Mouse (Mus musculus): ENCODE results near the gene Haus8. TPM values are rescaled to one million over a fixed set of nuclear protein-coding genes. Genes with fewer than 3 reads are reported as not detected.
"Not testable (repeated sequence)": the region's sequence is repeated elsewhere in the genome, so short reads cannot be mapped to it uniquely, and the experiment has no call there.

The Haus8 gene
- polyA plus RNA-seq (2014; fragmentation: Nextera tagmentation; extraction: Ambion mirVana), result 51.5 and 64.2 TPM in 2 replicates

GRCm38 (mm10) chr8:71272286-71273150, at the start of gene Haus8, which contains the start of gene Myo9b:
TSS of gene Haus8 (minus strand) at chr8:71272934.
TSS of gene Myo9b (plus strand) at chr8:71272714.
- Histone ChIP-seq H3K9me3 (replicated peaks; ENCODE audit: control insufficient read depth, low read length) (no peaks in the 10 kb centered on the region), H3K27ac (ENCODE audit: low read depth, low read length) (peak within 1 kb of the TSS; percentile 63), H3K9ac (ENCODE audit: low read length) (peak within 1 kb of the TSS; percentile 77), H3K36me3 (ENCODE audit: control insufficient read depth, insufficient read depth, low read length) (no peaks in the 10 kb centered on the region), H3K4me2 (ENCODE audit: low read length) (peak within 1 kb of the TSS; percentile 80), H3K4me1 (ENCODE audit: control insufficient read depth, insufficient read depth, low read length) (peaks cover 10% of the 10 kb centered on the region), H3K27me3 (replicated peaks; ENCODE audit: control insufficient read depth, insufficient read depth, low read length) (no peaks in the 10 kb centered on the region), H3K4me3 (ENCODE audit: low read depth, low read length) (peak within 1 kb of the TSS; percentile 78)
- DNase-seq (ENCODE audit: low spot score), result peak; percentile 98
- WGBS, result under 1% methylated on average over 81 of the region's 84 CpGs
- peak; percentile 97 for ATAC-seq

GRCm38 (mm10) chr8:71319760-71320159, 47.0 kb upstream of the Haus8 start:
- H3K4me1 ChIP-seq (ENCODE audit: control insufficient read depth, insufficient read depth, low read length); DNase-seq (ENCODE audit: low spot score); H3K4me3 ChIP-seq (ENCODE audit: low read depth, low read length); H3K9ac ChIP-seq (ENCODE audit: low read length); H3K4me2 ChIP-seq (ENCODE audit: low read length); H3K27me3 ChIP-seq (replicated peaks; ENCODE audit: control insufficient read depth, insufficient read depth, low read length); ATAC-seq; H3K27ac ChIP-seq (ENCODE audit: low read depth, low read length); H3K9me3 ChIP-seq (replicated peaks; ENCODE audit: control insufficient read depth, low read length): not testable (repeated sequence)
- H3K36me3 ChIP-seq (ENCODE audit: control insufficient read depth, insufficient read depth, low read length), result peaks cover 42% of the 10 kb centered on the region
- WGBS, result 93% methylated on average over 2 of the region's 2 CpGs

- H3K36me3 ChIP-seq (ENCODE audit: control insufficient read depth, insufficient read depth, low read length), result peaks cover 30% of the 10 kb centered on the region
- H3K27ac ChIP-seq (ENCODE audit: low read depth, low read length); H3K4me3 ChIP-seq (ENCODE audit: low read depth, low read length); ATAC-seq; DNase-seq (ENCODE audit: low spot score); H3K4me2 ChIP-seq (ENCODE audit: low read length); H3K4me1 ChIP-seq (ENCODE audit: control insufficient read depth, insufficient read depth, low read length); H3K27me3 ChIP-seq (replicated peaks; ENCODE audit: control insufficient read depth, insufficient read depth, low read length); H3K9ac ChIP-seq (ENCODE audit: low read length); H3K9me3 ChIP-seq (replicated peaks; ENCODE audit: control insufficient read depth, low read length): not testable (repeated sequence)
- 88% methylated on average over 5 of the region's 5 CpGs for WGBS
Measured at GRCm38 (mm10) chr8:71318610-71319009, 45.9 kb upstream of the Haus8 start.

GRCm38 (mm10) chr8:71316486-71317031, 43.8 kb upstream of the Haus8 start:
- H3K4me1 ChIP-seq (ENCODE audit: control insufficient read depth, insufficient read depth, low read length), result no peaks in the 10 kb centered on the region
- H3K9ac ChIP-seq (ENCODE audit: low read length), result no peak overlapping the region
- ATAC-seq, result no peak
- H3K36me3 ChIP-seq (ENCODE audit: control insufficient read depth, insufficient read depth, low read length), result peaks cover 11% of the 10 kb centered on the region
- H3K9me3 ChIP-seq (replicated peaks; ENCODE audit: control insufficient read depth, low read length), result no peaks in the 10 kb centered on the region
- no peaks in the 10 kb centered on the region for H3K27me3 ChIP-seq (replicated peaks; ENCODE audit: control insufficient read depth, insufficient read depth, low read length)
- DNase-seq (ENCODE audit: low spot score), result no peak
- no peak overlapping the region for H3K4me3 ChIP-seq (ENCODE audit: low read depth, low read length)
- no peak overlapping the region for H3K4me2 ChIP-seq (ENCODE audit: low read length)
- H3K27ac ChIP-seq (ENCODE audit: low read depth, low read length), result no peak overlapping the region

GRCm38 (mm10) chr8:71315972-71316371, 43.2 kb upstream of the Haus8 start:
- no peak for DNase-seq (ENCODE audit: low spot score)
- 89% methylated on average over 5 of the region's 5 CpGs for WGBS
- no peak for ATAC-seq

GRCm38 (mm10) chr8:71313951-71314350, 41.2 kb upstream of the Haus8 start:
- no peak for DNase-seq (ENCODE audit: low spot score)
- H3K4me2 ChIP-seq (ENCODE audit: low read length), result no peak overlapping the region
- no peak overlapping the region for H3K4me3 ChIP-seq (ENCODE audit: low read depth, low read length)
- H3K36me3 ChIP-seq (ENCODE audit: control insufficient read depth, insufficient read depth, low read length), result peaks cover 11% of the 10 kb centered on the region
- no peaks in the 10 kb centered on the region for H3K9me3 ChIP-seq (replicated peaks; ENCODE audit: control insufficient read depth, low read length)
- H3K4me1 ChIP-seq (ENCODE audit: control insufficient read depth, insufficient read depth, low read length), result no peaks in the 10 kb centered on the region
- no peaks in the 10 kb centered on the region for H3K27me3 ChIP-seq (replicated peaks; ENCODE audit: control insufficient read depth, insufficient read depth, low read length)
- no peak overlapping the region for H3K27ac ChIP-seq (ENCODE audit: low read depth, low read length)
- 91% methylated on average over 2 of the region's 2 CpGs for WGBS
- H3K9ac ChIP-seq (ENCODE audit: low read length), result no peak overlapping the region
- no peak for ATAC-seq

More at GRCm38 (mm10) chr8:71315972-71316371, 43.2 kb upstream of the Haus8 start:
- H3K4me1 ChIP-seq (ENCODE audit: control insufficient read depth, insufficient read depth, low read length), result no peaks in the 10 kb centered on the region
- no peak overlapping the region for H3K27ac ChIP-seq (ENCODE audit: low read depth, low read length)
- H3K4me3 ChIP-seq (ENCODE audit: low read depth, low read length), result no peak overlapping the region
- H3K9me3 ChIP-seq (replicated peaks; ENCODE audit: control insufficient read depth, low read length), result no peaks in the 10 kb centered on the region
- no peak overlapping the region for H3K9ac ChIP-seq (ENCODE audit: low read length)
- no peak overlapping the region for H3K4me2 ChIP-seq (ENCODE audit: low read length)
- no peaks in the 10 kb centered on the region for H3K27me3 ChIP-seq (replicated peaks; ENCODE audit: control insufficient read depth, insufficient read depth, low read length)
- peaks cover 11% of the 10 kb centered on the region for H3K36me3 ChIP-seq (ENCODE audit: control insufficient read depth, insufficient read depth, low read length)

- no peak for ATAC-seq
- no peak overlapping the region for H3K27ac ChIP-seq (ENCODE audit: low read depth, low read length)
- no peak overlapping the region for H3K4me2 ChIP-seq (ENCODE audit: low read length)
- H3K27me3 ChIP-seq (replicated peaks; ENCODE audit: control insufficient read depth, insufficient read depth, low read length), result no peaks in the 10 kb centered on the region
- no peaks in the 10 kb centered on the region for H3K9me3 ChIP-seq (replicated peaks; ENCODE audit: control insufficient read depth, low read length)
- no peaks in the 10 kb centered on the region for H3K4me1 ChIP-seq (ENCODE audit: control insufficient read depth, insufficient read depth, low read length)
- WGBS, result 55% methylated on average over 1 of the region's 1 CpGs
- H3K9ac ChIP-seq (ENCODE audit: low read length), result no peak overlapping the region
- DNase-seq (ENCODE audit: low spot score), result peak; percentile 19
- no peak overlapping the region for H3K4me3 ChIP-seq (ENCODE audit: low read depth, low read length)
- peaks cover 11% of the 10 kb centered on the region for H3K36me3 ChIP-seq (ENCODE audit: control insufficient read depth, insufficient read depth, low read length)
Measured at GRCm38 (mm10) chr8:71312700-71313099, 40.0 kb upstream of the Haus8 start.

GRCm38 (mm10) chr8:71310446-71310845, 37.7 kb upstream of the Haus8 start:
- H3K27me3 ChIP-seq (replicated peaks; ENCODE audit: control insufficient read depth, insufficient read depth, low read length), result no peaks in the 10 kb centered on the region
- H3K27ac ChIP-seq (ENCODE audit: low read depth, low read length), result no peak overlapping the region
- H3K4me3 ChIP-seq (ENCODE audit: low read depth, low read length), result no peak overlapping the region
- H3K4me1 ChIP-seq (ENCODE audit: control insufficient read depth, insufficient read depth, low read length), result no peaks in the 10 kb centered on the region
- no peak overlapping the region for H3K9ac ChIP-seq (ENCODE audit: low read length)
- no peaks in the 10 kb centered on the region for H3K9me3 ChIP-seq (replicated peaks; ENCODE audit: control insufficient read depth, low read length)
- ATAC-seq (no peak), DNase-seq (ENCODE audit: low spot score) (no peak)
- H3K4me2 ChIP-seq (ENCODE audit: low read length), result no peak overlapping the region
- WGBS, result 79% methylated on average over 6 of the region's 6 CpGs
- peaks cover 4% of the 10 kb centered on the region; the same call in 1 of the 2 replicates for H3K36me3 ChIP-seq (ENCODE audit: control insufficient read depth, insufficient read depth, low read length)

GRCm38 (mm10) chr8:71307913-71308312, 35.2 kb upstream of the Haus8 start:
- Histone ChIP-seq H3K4me1 (ENCODE audit: control insufficient read depth, insufficient read depth, low read length) (no peaks in the 10 kb centered on the region), H3K4me2 (ENCODE audit: low read length) (no peak overlapping the region), H3K4me3 (ENCODE audit: low read depth, low read length) (no peak overlapping the region), H3K27ac (ENCODE audit: low read depth, low read length) (no peak overlapping the region), H3K9ac (ENCODE audit: low read length) (no peak overlapping the region), H3K27me3 (replicated peaks; ENCODE audit: control insufficient read depth, insufficient read depth, low read length) (no peaks in the 10 kb centered on the region), H3K9me3 (replicated peaks; ENCODE audit: control insufficient read depth, low read length) (no peaks in the 10 kb centered on the region), H3K36me3 (ENCODE audit: control insufficient read depth, insufficient read depth, low read length) (no peaks in the 10 kb centered on the region)
- DNase-seq (ENCODE audit: low spot score) (no peak), ATAC-seq (no peak)
- 93% methylated on average over 4 of the region's 4 CpGs for WGBS

Data from forebrain, embryonic 14.5 days (tissue).